Mouse (Mus musculus): ENCODE data around the gene Fbxo4.

GRCm38 (mm10) chr15:4028960-4029359 lies 49.6 kb upstream of the Fbxo4 start:
- TF ChIP-seq CTCF (IDR thresholded peaks at IDR 0.05; ENCODE audit: low read depth) (no peak), EP300 (IDR thresholded peaks at IDR 0.05; ENCODE audit: low read depth) (no peak)

All from liver, embryonic 14.5 days (tissue).